Mouse (Mus musculus) ES-Bruce4 (cell line): ENCODE measurements around the gene Hic2.

Source experiments
- CTCF ChIP-seq: IDR thresholded peaks from one replicate; pipeline ENCODE4 v1.8.1; 2011; ENCODE audit warnings: low read depth, low read length
- EP300 ChIP-seq: IDR thresholded peaks from 2 replicates; pipeline ENCODE4 v1.6.1; 2011; ENCODE audit warnings: low read depth, low read length; ENCODE audit not compliant: insufficient read depth

DNA sequence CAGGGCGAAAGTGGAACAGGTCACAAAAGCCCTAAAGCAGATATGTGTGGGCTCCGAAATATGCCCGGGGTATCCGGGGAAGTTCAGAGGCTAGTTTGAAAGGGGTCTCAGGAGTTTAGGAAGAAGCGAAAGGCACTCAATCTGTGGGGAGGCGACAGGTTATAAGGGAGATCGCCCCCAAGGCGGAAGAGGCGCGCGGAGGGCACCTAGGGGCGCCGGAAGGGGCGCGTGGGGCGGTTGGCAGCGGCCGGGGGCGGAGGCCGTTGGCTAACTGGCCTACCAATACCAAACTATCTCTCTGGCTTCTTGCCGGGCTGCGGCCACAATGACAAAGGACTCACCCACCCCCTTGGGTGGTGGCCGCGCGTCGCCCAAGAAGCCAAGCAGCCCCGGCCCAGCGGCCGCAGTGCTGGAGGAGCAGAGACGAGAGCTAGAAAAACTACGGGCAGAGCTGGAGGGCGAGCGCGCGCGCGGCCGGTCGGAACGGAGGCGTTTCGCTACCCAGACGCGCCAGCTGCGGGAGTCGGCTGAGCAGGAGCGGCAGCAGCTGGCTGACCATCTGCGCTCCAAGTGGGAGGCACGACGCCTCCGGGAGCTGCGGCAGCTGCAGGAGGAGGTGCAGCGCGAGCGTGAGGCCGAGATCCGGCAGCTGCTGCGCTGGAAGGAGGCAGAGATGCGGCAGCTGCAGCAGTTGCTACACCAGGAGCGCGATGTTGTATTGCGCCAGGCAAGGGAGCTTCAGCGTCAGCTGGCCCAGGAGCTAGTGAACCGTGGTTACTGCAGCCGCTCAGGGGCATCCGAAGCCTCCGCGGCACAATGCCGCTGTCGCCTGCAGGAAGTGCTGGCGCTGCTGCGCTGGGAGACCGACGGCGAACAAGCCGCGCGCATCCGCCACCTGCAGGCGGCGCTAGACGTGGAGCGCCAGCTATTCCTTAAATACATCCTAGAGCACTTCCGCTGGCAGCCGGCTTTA lies 24.7 kb upstream of the Hic2 start, which contains the start of gene Rimbp3:
- peak; percentile 87 for TF ChIP-seq CTCF
- peak; percentile 18; the same call in 1 of the 2 replicates for TF ChIP-seq EP300
